ENCODE assay signal across 8 mouse cellular contexts in genomic region chr3:8005684-8006083, GRCm38 (mm10).
DNase-seq lines count a peak whose midpoint lies in the region; ATAC-seq and TF ChIP-seq lines count a peak whose summit lies in the region.
"Not testable (repeated sequence)": the region's sequence is repeated elsewhere in the genome, so short reads cannot be mapped to it uniquely, and the experiment has no call there.

No protein-coding gene starts in this region.

- TF ChIP-seq POLR2A in ES-Bruce4 (IDR thresholded peaks at IDR 0.05; ENCODE audit: insufficient read depth, low read length); kidney, adult 2 months (IDR thresholded peaks at IDR 0.05; ENCODE audit: low read depth, low read length): not testable (repeated sequence)

- H3K4me1 ChIP-seq in E14TG2a.4 (replicated peaks; ENCODE audit: low read depth, low read length) (peaks cover 50% of the 10 kb centered on the region), ES-E14 (ENCODE audit: control insufficient read depth in 2 of 2, insufficient read depth in 2 of 2, low read length in 2 of 2, poor library complexity in 1 of 2) (peaks cover 7 to 12% of the 10 kb centered on the region in 2 experiments)
- H3K4me1 ChIP-seq in ES-Bruce4 (ENCODE audit: control insufficient read depth, insufficient read depth, low read length); kidney, adult 2 months (ENCODE audit: control insufficient read depth, insufficient read depth, low read length); kidney, embryonic 15.5 days: not testable (repeated sequence)

- WGBS in kidney, adult 2 months, result 77% methylated on average over 2 of the region's 2 CpGs
- WGBS in kidney, embryonic 15.5 days, result 80% methylated on average over 2 of the region's 2 CpGs

- not testable (repeated sequence) for H3K27me3 ChIP-seq in E14TG2a.4 (ENCODE audit: insufficient read depth, low read length); ES-Bruce4 (ENCODE audit: control insufficient read depth, insufficient read depth, low read length, poor library complexity, severe bottlenecking); kidney, adult 2 months (replicated peaks; ENCODE audit: control insufficient read depth, insufficient read depth, low read length); kidney, embryonic 15.5 days

- not testable (repeated sequence) for H3K36me3 ChIP-seq in E14TG2a.4 (ENCODE audit: insufficient read depth, low read length); ES-Bruce4 (ENCODE audit: control insufficient read depth, insufficient read depth, low read length, poor library complexity, severe bottlenecking); ES-E14 (ENCODE audit: control insufficient read depth, insufficient read depth, low read length, poor library complexity, severe bottlenecking); kidney, adult 2 months (ENCODE audit: control insufficient read depth, insufficient read depth, low read length); kidney, embryonic 15.5 days

- peak; percentile 95 for DNase-seq in ES-CJ7 (ENCODE audit: low read depth, low spot score)
- DNase-seq in ES-E14 (ENCODE audit: low read depth, low spot score), result not testable (repeated sequence)
- peak; percentile 95 for DNase-seq in R1 (ENCODE audit: low read depth, low spot score)
- peak; percentile 88 for DNase-seq in ZHBTc4 (ENCODE audit: low read depth, low spot score)
- DNase-seq in kidney, adult 2 months, result peak; percentile 15

- peak overlapping the region; percentile 77 for H3K9ac ChIP-seq in ES-Bruce4 (ENCODE audit: low read depth, poor library complexity, severe bottlenecking)
- not testable (repeated sequence) for H3K9ac ChIP-seq in ES-E14 (ENCODE audit: insufficient read depth, low read depth, low read length, poor library complexity, severe bottlenecking); kidney, embryonic 15.5 days

- TF ChIP-seq EP300 in ES-Bruce4 (IDR thresholded peaks at IDR 0.05; ENCODE audit: insufficient read depth, low read depth, low read length), result peak; percentile 96

- H3K9me3 ChIP-seq in E14TG2a.4 (ENCODE audit: low read length); ES-Bruce4 (replicated peaks; ENCODE audit: control insufficient read depth, insufficient read depth, low read length, poor library complexity, severe bottlenecking); ES-E14 (ENCODE audit: control insufficient read depth, insufficient read depth, low read depth, low read length); kidney, embryonic 15.5 days (replicated peaks): not testable (repeated sequence)

- peak overlapping the region; percentile 64 for H3K4me3 ChIP-seq in E14TG2a.4 (replicated peaks; ENCODE audit: low read length)
- not testable (repeated sequence) for H3K4me3 ChIP-seq in ES-Bruce4 (ENCODE audit: low read depth, low read length); kidney, adult 2 months (ENCODE audit: insufficient read depth, low read depth, low read length); kidney, embryonic 15.5 days (replicated peaks)
- peak overlapping the region in 1 of 2 experiments; percentile 55; a peak in 2 of 4 replicates for H3K4me3 ChIP-seq in ES-E14 (ENCODE audit: insufficient read depth in 1 of 2, low read depth in 1 of 2, low read length in 2 of 2, poor library complexity in 1 of 2, severe bottlenecking in 1 of 2)

- TF ChIP-seq CTCF in E14TG2a.4 (conservative IDR thresholded peaks at IDR 0.05; ENCODE audit: low read length); ES-Bruce4 (IDR thresholded peaks at IDR 0.05; ENCODE audit: low read depth, low read length); kidney, adult 2 months (conservative IDR thresholded peaks at IDR 0.05; ENCODE audit: insufficient read depth, insufficient read length, low read depth, low read length): not testable (repeated sequence)

- H3K4me2 ChIP-seq in kidney, embryonic 15.5 days, result not testable (repeated sequence)

- ATAC-seq in kidney, embryonic 15.5 days (replicated peaks; ENCODE audit: low FRiP score), result not testable (repeated sequence)

- in situ Hi-C loops in ES-E14 (cut with MboI; ENCODE audit: low sequenced_read_pairs in 2 of 2, unreplicated experiment in 2 of 2), result not testable (repeated sequence)

- not testable (repeated sequence) for H3K27ac ChIP-seq in ES-Bruce4 (ENCODE audit: insufficient read depth, low read length); kidney, adult 2 months (ENCODE audit: insufficient read depth, low read depth, low read length)
- peak overlapping the region; percentile 99; the same call in 1 of the 2 replicates for H3K27ac ChIP-seq in ES-E14 (ENCODE audit: insufficient read depth, low read depth, low read length, poor library complexity, severe bottlenecking)
- peak overlapping the region; percentile 66; the same call in 1 of the 2 replicates for H3K27ac ChIP-seq in kidney, embryonic 15.5 days

TF ChIP-seq in ES-E14, 5 proteins besides CTCF, POLR2A, EP300 and RAD21:
- TF ChIP-seq MAFK (IDR thresholded peaks at IDR 0.05; ENCODE audit: insufficient read depth, low read depth, low read length) (0 out of 2 replicates have a peak, but pooled peaks have one; percentile 12), CHD2 (IDR thresholded peaks at IDR 0.05; ENCODE audit: low read depth, low read length) (peak; percentile 74)
